Mouse (Mus musculus) lung, embryonic 14.5 days (tissue): ENCODE measurements around the gene Pappa. TPM values are rescaled to one million over a fixed set of nuclear protein-coding genes. Genes with fewer than 3 reads are reported as not detected.

ENCODE experiments used
- ATAC-seq: fragments of 200-750 bp; cut with Nextera tagmentation; 2 replicates; pipeline ENCODE4 v1.8.0; 2017; ENCODE audit warnings: mild to moderate bottlenecking, moderate TSS enrichment, moderate library complexity; ENCODE audit not compliant: insufficient read depth
- DNase-seq: peaks from one replicate; pipeline ENCODE4 v3.0.0-alpha.2; 2015
- H3K27ac ChIP-seq: fragments of 300-500 bp; sonication (generic); 2 replicates; pipeline ENCODE4 v1.5.1; 2014; ENCODE audit warnings: low read depth, mild to moderate bottlenecking, moderate library complexity
- H3K27me3 ChIP-seq: fragments of 300-500 bp; sonication (generic); 2 replicates; pipeline ENCODE4 v1.6.1; 2014; ENCODE audit warnings: low read length, control low read depth; ENCODE audit not compliant: insufficient read depth
- H3K36me3 ChIP-seq: fragments of 300-500 bp; sonication (generic); 2 replicates; pipeline ENCODE4 v1.6.1; 2014; ENCODE audit warnings: control low read depth; ENCODE audit not compliant: insufficient read depth
- H3K4me1 ChIP-seq: fragments of 300-500 bp; sonication (generic); 2 replicates; pipeline ENCODE4 v1.6.1; 2014; ENCODE audit warnings: antibody characterized with exemption, control low read depth; ENCODE audit not compliant: insufficient read depth
- H3K4me2 ChIP-seq: fragments of 300-500 bp; sonication (generic); 2 replicates; pipeline ENCODE4 v1.6.1; 2014; ENCODE audit warnings: mild to moderate bottlenecking
- H3K4me3 ChIP-seq: fragments of 300-500 bp; sonication (generic); 2 replicates; pipeline ENCODE4 v1.5.1; 2014; ENCODE audit warnings: low read depth, low read length
- H3K9ac ChIP-seq: fragments of 300-500 bp; sonication (generic); 2 replicates; pipeline ENCODE4 v1.6.1; 2014
- H3K9me3 ChIP-seq: fragments of 300-500 bp; sonication (generic); 2 replicates; pipeline ENCODE4 v1.6.1; 2016; ENCODE audit warnings: low read depth, low read length, control low read depth
- CTCF ChIP-seq: IDR thresholded peaks from 2 replicates; pipeline ENCODE4 v1.5.1; 2016; ENCODE audit warnings: antibody characterized with exemption, low read depth
- WGBS: fragments of 180-500 bp; shearing (Covaris S2); extraction: QIAGEN DNeasy Blood & Tissue Kit; methylation state at CpG from one replicate; pipeline ENCODE4 v1.1.7; 2014; 5-methylcytosine and 5-hydroxymethylcytosine counted together
- polyA plus RNA-seq: library from polyadenylated mRNA; unstranded; fragments of >200 nt; fragmentation: Nextera tagmentation; extraction: Ambion mirVana; gene quantifications from 2 replicates; pipeline ENCODE4 v1.2.1, GENCODE M21; 2014

Pappa gene
- polyA plus RNA-seq, result 2.4 and 2.6 TPM in 2 replicates

GRCm38 (mm10) chr4:65123741-65124224 is at the start of gene Pappa:
Gene Pappa (plus strand): TSS chr4:65124174.
- Histone ChIP-seq H3K9me3 (no peaks in the 10 kb centered on the region), H3K27me3 (no peaks in the 10 kb centered on the region), H3K4me1 (0 out of 2 replicates have a peak, but pooled peaks cover 2% of the 10 kb centered on the region), H3K9ac (peak within 1 kb of the TSS; percentile 62), H3K36me3 (no peaks in the 10 kb centered on the region), H3K4me2 (peak within 1 kb of the TSS; percentile 84), H3K27ac (peak within 1 kb of the TSS; percentile 84), H3K4me3 (peak within 1 kb of the TSS; percentile 55)
- WGBS, result 0% methylated on average over 15 of the region's 16 CpGs
- DNase-seq, result peak; percentile 45
- ATAC-seq, result no peak
- TF ChIP-seq CTCF, result no peak

DNA sequence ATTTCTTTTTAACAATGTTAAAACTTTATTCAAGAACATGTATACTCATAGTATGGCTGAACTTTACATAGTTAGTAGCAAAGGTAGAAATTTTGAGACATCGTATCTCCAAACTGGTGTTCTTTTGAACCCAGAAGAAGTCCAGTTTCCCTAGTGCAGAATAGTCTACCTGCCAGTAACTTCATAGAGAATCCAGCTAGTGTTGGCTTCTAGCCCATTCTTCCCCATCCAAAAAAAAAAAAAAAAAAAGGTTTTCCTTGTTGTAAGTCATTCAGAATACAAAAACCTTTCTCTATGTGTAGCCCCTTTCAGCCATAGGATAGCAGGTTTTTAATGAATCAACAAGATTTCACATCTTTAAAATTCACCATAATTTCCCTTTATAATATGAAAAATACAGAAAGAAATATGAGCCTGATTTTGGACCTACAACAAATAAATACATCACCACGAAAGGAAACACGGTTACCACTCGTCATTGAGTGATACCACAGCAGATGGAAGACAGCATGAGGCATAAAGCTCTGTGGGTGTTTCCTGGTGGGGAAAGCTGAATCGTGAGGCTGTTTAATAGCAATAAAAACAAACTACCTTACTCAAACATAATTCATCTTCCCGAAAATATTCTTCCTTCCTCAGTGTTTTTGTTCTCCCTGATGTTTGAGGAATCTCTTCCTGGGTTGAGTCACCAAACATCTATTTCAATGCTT is 45.9 kb upstream of the Pappa start:
- TF ChIP-seq CTCF, result no peak
- no peak overlapping the region for H3K27ac ChIP-seq
- no peak overlapping the region for H3K4me3 ChIP-seq
- DNase-seq (no peak), ATAC-seq (no peak)
- H3K36me3 ChIP-seq, result no peaks in the 10 kb centered on the region
- H3K4me2 ChIP-seq, result no peak overlapping the region
- 73% methylated on average over 6 of the region's 6 CpGs for WGBS
- H3K4me1 ChIP-seq, result no peaks in the 10 kb centered on the region
- H3K9ac ChIP-seq, result no peak overlapping the region
- no peaks in the 10 kb centered on the region for H3K27me3 ChIP-seq
- no peaks in the 10 kb centered on the region for H3K9me3 ChIP-seq

- Histone ChIP-seq H3K4me1 (no peaks in the 10 kb centered on the region), H3K4me2 (no peak overlapping the region), H3K27me3 (no peaks in the 10 kb centered on the region), H3K9me3 (no peaks in the 10 kb centered on the region), H3K27ac (no peak overlapping the region), H3K4me3 (no peak overlapping the region), H3K9ac (no peak overlapping the region), H3K36me3 (no peaks in the 10 kb centered on the region)
- DNase-seq, result no peak
- WGBS, result 84% methylated on average over 1 of the region's 1 CpGs
- TF ChIP-seq CTCF, result no peak
- no peak for ATAC-seq
These were observed 37.1 kb upstream of the Pappa start for GRCm38 (mm10) chr4:65086864-65087263.

GRCm38 (mm10) chr4:65087592-65087991 is 36.4 kb upstream of the Pappa start:
- WGBS, result 82% methylated on average over 5 of the region's 5 CpGs
- H3K4me3 ChIP-seq, result no peak overlapping the region
- no peaks in the 10 kb centered on the region for H3K4me1 ChIP-seq
- no peak overlapping the region for H3K9ac ChIP-seq
- no peak overlapping the region for H3K4me2 ChIP-seq
- no peak for ATAC-seq
- H3K36me3 ChIP-seq, result no peaks in the 10 kb centered on the region
- TF ChIP-seq CTCF, result no peak
- no peak overlapping the region for H3K27ac ChIP-seq
- no peaks in the 10 kb centered on the region for H3K9me3 ChIP-seq
- DNase-seq, result no peak
- no peaks in the 10 kb centered on the region for H3K27me3 ChIP-seq

DNA sequence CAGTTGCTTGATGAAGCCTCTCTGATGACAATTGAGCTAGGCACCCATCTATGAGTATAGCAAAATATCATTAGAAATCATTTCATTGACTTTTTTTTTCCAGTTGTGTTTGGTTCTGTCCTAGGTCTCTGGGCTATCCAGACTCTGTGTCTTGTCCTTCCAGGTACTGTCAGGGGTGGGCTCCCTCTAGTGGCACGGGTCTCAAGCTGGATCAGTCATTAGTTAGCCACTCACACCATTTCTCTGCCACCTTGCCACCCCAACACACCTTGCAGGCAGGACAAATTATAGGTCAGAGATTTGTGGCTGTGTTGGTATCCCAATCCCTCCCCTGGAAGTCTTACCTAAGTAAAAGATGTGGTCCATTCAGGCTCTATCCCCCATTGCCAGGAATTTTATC is 31.8 kb upstream of the Pappa start:
- Histone ChIP-seq H3K4me3 (no peak overlapping the region), H3K9me3 (no peaks in the 10 kb centered on the region), H3K9ac (no peak overlapping the region), H3K4me2 (no peak overlapping the region), H3K27ac (no peak overlapping the region), H3K4me1 (no peaks in the 10 kb centered on the region), H3K27me3 (no peaks in the 10 kb centered on the region), H3K36me3 (no peaks in the 10 kb centered on the region)
- 8% methylated on average over 1 of the region's 1 CpGs for WGBS
- TF ChIP-seq CTCF, result peak; percentile 60
- DNase-seq (peak; percentile 35), ATAC-seq (no peak)

DNA sequence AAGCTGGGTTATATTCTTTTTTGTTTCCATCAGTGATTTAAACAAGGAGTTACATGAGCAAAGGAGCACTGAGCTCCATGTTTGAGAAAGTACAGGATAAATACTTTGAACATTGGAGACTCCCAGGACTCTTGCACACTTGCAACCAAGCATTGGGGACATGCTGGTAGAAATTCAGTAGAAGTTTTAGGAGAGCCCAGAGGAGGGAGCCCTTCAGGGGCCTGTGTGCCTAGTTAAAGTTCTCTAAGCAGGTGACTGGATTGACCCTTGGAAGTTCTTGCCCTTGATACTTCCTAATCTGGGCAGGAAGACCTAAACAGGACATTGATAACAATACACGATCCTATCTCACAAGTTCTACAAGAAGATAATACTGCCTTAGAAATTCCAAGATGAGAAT is 3.6 kb upstream of the Pappa start:
- H3K4me2 ChIP-seq, result no peak overlapping the region
- no peaks in the 10 kb centered on the region for H3K9me3 ChIP-seq
- H3K27ac ChIP-seq, result no peak overlapping the region
- 63% methylated on average over 1 of the region's 1 CpGs for WGBS
- no peaks in the 10 kb centered on the region for H3K36me3 ChIP-seq
- ATAC-seq, result no peak
- no peaks in the 10 kb centered on the region for H3K4me1 ChIP-seq
- H3K4me3 ChIP-seq, result no peak overlapping the region
- no peak for TF ChIP-seq CTCF
- no peak overlapping the region for H3K9ac ChIP-seq
- H3K27me3 ChIP-seq, result no peaks in the 10 kb centered on the region
- DNase-seq, result no peak

DNA sequence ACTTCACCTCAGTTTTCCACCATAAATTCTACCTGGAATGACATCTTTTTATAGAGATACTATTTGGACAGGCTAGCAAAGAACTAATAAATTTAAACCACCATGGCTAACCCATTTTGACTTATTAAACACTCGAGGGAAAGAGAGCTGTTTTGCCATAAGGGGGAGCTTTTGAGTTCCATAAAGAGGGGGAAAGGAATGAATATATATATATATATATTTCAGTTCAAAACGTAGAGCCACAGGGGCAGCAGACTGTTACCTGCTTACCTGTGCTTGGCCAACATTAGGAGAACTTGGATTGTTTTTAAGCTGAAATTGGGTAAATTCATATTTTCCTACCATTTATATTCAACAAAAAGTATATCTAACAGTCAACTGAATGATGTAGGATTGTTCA is 1.1 kb upstream of the Pappa start:
- peak; percentile 45 for TF ChIP-seq CTCF
- H3K4me3 ChIP-seq, result peak overlapping the region; percentile 55; the same call in 1 of the 2 replicates
- WGBS, result 1% methylated on average over 2 of the region's 2 CpGs
- H3K9ac ChIP-seq, result no peak overlapping the region
- H3K36me3 ChIP-seq, result no peaks in the 10 kb centered on the region
- DNase-seq (peak; percentile 83), ATAC-seq (no peak)
- peak overlapping the region; percentile 84 for H3K4me2 ChIP-seq
- no peak overlapping the region for H3K27ac ChIP-seq
- 0 out of 2 replicates have a peak, but pooled peaks cover 2% of the 10 kb centered on the region for H3K4me1 ChIP-seq
- no peaks in the 10 kb centered on the region for H3K27me3 ChIP-seq
- no peaks in the 10 kb centered on the region for H3K9me3 ChIP-seq
